Mouse (Mus musculus) mouse embryonic stem cell (cell line): ENCODE results near the gene Zfp120.
"Not testable (repeated sequence)": the region's sequence is repeated elsewhere in the genome, so short reads cannot be mapped to it uniquely, and the experiment has no call there.

Experiments used
- in situ Hi-C, 2 experiments: fragments of 300-500 bp; cut with MboI; formaldehyde crosslinking; loops; 1 replicate in 1 of 2; 3 replicates in 1 of 2; pipeline ENCODE4 v1.14.3; 2019 to 2020; ENCODE audit warnings: low sequenced_read_pairs in 2 of 2, low pct_unique_long_range_greater_than_20kb in 1 of 2, mixed read lengths in 1 of 2; ENCODE audit not compliant: unreplicated experiment in 1 of 2

Zfp120 gene

GRCm38 (mm10) chr2:150136435-150136897, at the start of gene Zfp120:
Zfp120 (minus strand) TSS chr2:150136708.
- in situ Hi-C loops = no loop called here

GRCm38 (mm10) chr2:150181570-150181999, 45.1 kb upstream of the Zfp120 start, which contains the start of gene Gm14139:
Gm14139 (plus strand) TSS chr2:150181755.
- in situ Hi-C loops = not testable (repeated sequence)

GRCm38 (mm10) chr2:150181046-150181445, 44.5 kb upstream of the Zfp120 start:
- in situ Hi-C loops = not testable (repeated sequence)

- in situ Hi-C loops = not testable (repeated sequence)
These were observed 43.1 kb upstream of the Zfp120 start, which contains the start of gene Gm10770 for GRCm38 (mm10) chr2:150179579-150179978. Gm10770 (minus strand) TSS chr2:150179679.

- in situ Hi-C loops = no loop called here
These were observed 37.3 kb upstream of the Zfp120 start for GRCm38 (mm10) chr2:150173833-150174232.

- in situ Hi-C loops = no loop called here
These were observed 30.2 kb upstream of the Zfp120 start for GRCm38 (mm10) chr2:150166703-150167102.

- in situ Hi-C loops = no loop called here
These were observed 3.7 kb downstream of the Zfp120 start for GRCm38 (mm10) chr2:150132773-150133172.

GRCm38 (mm10) chr2:150132002-150132401, 4.5 kb downstream of the Zfp120 start:
- in situ Hi-C loops = not testable (repeated sequence)

- in situ Hi-C loops = no loop called here
These were observed 25.1 kb downstream of the Zfp120 start for GRCm38 (mm10) chr2:150111247-150111912.

GRCm38 (mm10) chr2:150099618-150100017, 36.9 kb downstream of the Zfp120 start:
- in situ Hi-C loops = not testable (repeated sequence)
